Mouse (Mus musculus) lung, adult 2 months (tissue): Measurements from ENCODE around the gene Rnf216. TPM values are rescaled to one million over a fixed set of nuclear protein-coding genes. Genes with fewer than 3 reads are reported as not detected.

Source experiments
- DNase-seq: peaks from one replicate; pipeline ENCODE4 v3.0.0; 2022
- H3K4me1 ChIP-seq: fragments of 200-500 bp; 2 replicates; pipeline ENCODE4 v1.6.1; 2011; ENCODE audit warnings: low read length; ENCODE audit not compliant: control insufficient read depth, insufficient read depth
- H3K4me3 ChIP-seq: fragments of 200-500 bp; replicated peaks from 2 replicates; pipeline ENCODE3; 2011; ENCODE audit warnings: low read depth, mild to moderate bottlenecking, control low read depth, low read length; ENCODE audit errors: extremely low read depth
- CTCF ChIP-seq: fragments of 200-500 bp; IDR thresholded peaks from 2 replicates; pipeline ENCODE4 v1.5.1; 2011; ENCODE audit warnings: mild to moderate bottlenecking, low read length, control low read depth; ENCODE audit not compliant: insufficient read depth
- POLR2A ChIP-seq: fragments of 200-500 bp; IDR thresholded peaks from 2 replicates; pipeline ENCODE4 v1.6.1; 2011; ENCODE audit warnings: low read depth, mild to moderate bottlenecking, control low read depth, low read length, borderline replicate concordance; ENCODE audit errors: extremely low read depth
- WGBS: fragments of 180-500 bp; shearing (Covaris S2); methylation state at CpG from one replicate; pipeline ENCODE4 v1.1.7; 2018; 5-methylcytosine and 5-hydroxymethylcytosine counted together
- polyA plus RNA-seq: library from polyadenylated mRNA; depleted of rRNA; stranded (reverse); fragments of >200 nt; gene quantifications from 2 replicates; pipeline ENCODE4 v1.2.3, GENCODE M21; 2012

Gene Rnf216
- polyA plus RNA-seq, 1 experiment, result 27.7 TPM

- Histone ChIP-seq H3K4me3 (no peak overlapping the region), H3K4me1 (no peaks in the 10 kb centered on the region)
- WGBS, result 84% methylated on average over 3 of the region's 3 CpGs
- TF ChIP-seq CTCF (no peak), POLR2A (no peak)
- DNase-seq, result no peak
Measured at GRCm38 (mm10) chr5:143068382-143068781, 44.4 kb downstream of the Rnf216 start.

- TF ChIP-seq CTCF (peak; percentile 50), POLR2A (no peak)
- 10% methylated on average over 1 of the region's 1 CpGs for WGBS
- DNase-seq, result peak; percentile 46
- Histone ChIP-seq H3K4me1 (no peaks in the 10 kb centered on the region), H3K4me3 (no peak overlapping the region)
Measured at GRCm38 (mm10) chr5:143066551-143066958, 46.2 kb downstream of the Rnf216 start.

GRCm38 (mm10) chr5:143066096-143066495, 46.7 kb downstream of the Rnf216 start:
- no peaks in the 10 kb centered on the region for H3K4me1 ChIP-seq
- DNase-seq, result no peak
- H3K4me3 ChIP-seq, result no peak overlapping the region
- 95% methylated on average over 1 of the region's 1 CpGs for WGBS
- no peak for TF ChIP-seq POLR2A
- no peak for TF ChIP-seq CTCF

GRCm38 (mm10) chr5:143065230-143065629, 47.6 kb downstream of the Rnf216 start:
- TF ChIP-seq CTCF (no peak), POLR2A (no peak)
- DNase-seq, result no peak
- H3K4me3 ChIP-seq, result no peak overlapping the region
- WGBS, result 77% methylated on average over 2 of the region's 2 CpGs
- H3K4me1 ChIP-seq, result no peaks in the 10 kb centered on the region

GRCm38 (mm10) chr5:143062251-143062650, 50.5 kb downstream of the Rnf216 start:
- no peak for TF ChIP-seq POLR2A
- TF ChIP-seq CTCF, result no peak
- no peak for DNase-seq
- peaks cover 17% of the 10 kb centered on the region for H3K4me1 ChIP-seq
- H3K4me3 ChIP-seq, result no peak overlapping the region
- 88% methylated on average over 3 of the region's 3 CpGs for WGBS

GRCm38 (mm10) chr5:143061511-143061910, 51.3 kb downstream of the Rnf216 start:
- 79% methylated on average over 3 of the region's 3 CpGs for WGBS

GRCm38 (mm10) chr5:143060774-143061385, 51.9 kb downstream of the Rnf216 start:
- H3K4me1 ChIP-seq, result peaks cover 25% of the 10 kb centered on the region
- no peak for DNase-seq
- TF ChIP-seq CTCF (no peak), POLR2A (no peak)
- no peak overlapping the region for H3K4me3 ChIP-seq
- WGBS, result 64% methylated on average over 2 of the region's 2 CpGs

More at GRCm38 (mm10) chr5:143061511-143061910, 51.3 kb downstream of the Rnf216 start:
- no peak overlapping the region for H3K4me3 ChIP-seq
- peaks cover 20% of the 10 kb centered on the region for H3K4me1 ChIP-seq
- TF ChIP-seq POLR2A, result no peak
- no peak for TF ChIP-seq CTCF
- no peak for DNase-seq

- TF ChIP-seq POLR2A (no peak), CTCF (no peak)
- WGBS, result 88% methylated on average over 1 of the region's 1 CpGs
- no peak for DNase-seq
Measured at GRCm38 (mm10) chr5:143059958-143060357, 52.8 kb downstream of the Rnf216 start.

GRCm38 (mm10) chr5:143059182-143059581, 53.6 kb downstream of the Rnf216 start:
- TF ChIP-seq POLR2A, result no peak
- no peak for TF ChIP-seq CTCF
- H3K4me1 ChIP-seq, result peaks cover 32% of the 10 kb centered on the region
- H3K4me3 ChIP-seq, result no peak overlapping the region
- DNase-seq, result no peak

More at GRCm38 (mm10) chr5:143059958-143060357, 52.8 kb downstream of the Rnf216 start:
- H3K4me3 ChIP-seq, result no peak overlapping the region
- peaks cover 28% of the 10 kb centered on the region for H3K4me1 ChIP-seq

- no peak for DNase-seq
- Histone ChIP-seq H3K4me3 (no peak overlapping the region), H3K4me1 (peaks cover 32% of the 10 kb centered on the region)
- TF ChIP-seq CTCF, result no peak
- TF ChIP-seq POLR2A, result no peak
Measured at GRCm38 (mm10) chr5:143058675-143059074, 54.1 kb downstream of the Rnf216 start.

- Histone ChIP-seq H3K4me1 (peaks cover 32% of the 10 kb centered on the region), H3K4me3 (no peak overlapping the region)
- no peak for DNase-seq
- WGBS, result 48% methylated on average over 2 of the region's 2 CpGs
- TF ChIP-seq CTCF (no peak), POLR2A (no peak)
Measured at GRCm38 (mm10) chr5:143058208-143058607, 54.6 kb downstream of the Rnf216 start.
